Mouse (Mus musculus) heart, embryonic 10.5 days (tissue): ENCODE data around the gene Cgnl1. TPM values are rescaled to one million over a fixed set of nuclear protein-coding genes. Genes with fewer than 3 reads are reported as not detected.

Experiments
- DNase-seq: peaks from one replicate; pipeline ENCODE4 v3.0.0-alpha.2; 2017; ENCODE audit warnings: low spot score
- H3K27ac ChIP-seq: fragments of 300-500 bp; sonication (generic); 2 replicates; pipeline ENCODE4 v1.5.1; 2016; ENCODE audit warnings: mild to moderate bottlenecking
- H3K27me3 ChIP-seq: fragments of 300-500 bp; sonication (generic); 2 replicates; pipeline ENCODE4 v1.6.1; 2016; ENCODE audit warnings: mild to moderate bottlenecking; ENCODE audit not compliant: poor library complexity, insufficient read depth, severe bottlenecking
- H3K36me3 ChIP-seq: fragments of 300-500 bp; sonication (generic); 2 replicates; pipeline ENCODE4 v1.6.1; 2016; ENCODE audit warnings: mild to moderate bottlenecking, moderate library complexity
- H3K4me1 ChIP-seq: fragments of 300-500 bp; sonication (generic); 2 replicates; pipeline ENCODE4 v1.6.1; 2016; ENCODE audit warnings: mild to moderate bottlenecking
- H3K4me3 ChIP-seq: fragments of 300-500 bp; sonication (generic); 2 replicates; pipeline ENCODE4 v1.5.1; 2016; ENCODE audit warnings: mild to moderate bottlenecking, moderate library complexity
- H3K9me3 ChIP-seq: fragments of 300-500 bp; sonication (generic); 2 replicates; pipeline ENCODE4 v1.6.1; 2016; ENCODE audit warnings: mild to moderate bottlenecking, moderate library complexity
- WGBS: fragments of 180-500 bp; shearing (Covaris S2); methylation state at CpG from one replicate; pipeline ENCODE4 v1.1.7; 2016; 5-methylcytosine and 5-hydroxymethylcytosine counted together
- polyA plus RNA-seq: library from polyadenylated mRNA; unstranded; fragments of >200 nt; fragmentation: Nextera tagmentation; extraction: Ambion mirVana; gene quantifications from 2 replicates; pipeline ENCODE4 v1.2.1, GENCODE M21; 2016

The Cgnl1 gene
- polyA plus RNA-seq, 1 experiment from 2014 or later, result 43.1 TPM

DNA sequence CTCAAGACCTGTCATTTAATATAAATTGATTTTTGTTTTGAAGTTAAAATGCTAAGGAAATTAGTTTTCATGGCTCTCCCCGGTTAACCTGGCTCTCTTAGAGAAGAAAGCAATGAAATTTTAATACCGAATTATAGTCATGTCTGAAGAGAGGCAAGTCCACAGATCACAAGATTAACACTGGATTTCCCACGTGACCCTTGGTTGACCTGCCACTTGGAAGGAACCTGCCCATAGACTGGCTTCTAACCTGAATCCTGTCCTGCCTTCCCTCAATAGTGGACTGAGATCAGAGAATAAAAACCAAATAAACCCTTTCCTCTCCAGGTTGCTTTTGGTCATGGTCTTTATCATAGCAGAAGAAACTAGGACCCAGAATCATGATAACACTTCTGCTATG lies 73.3 kb downstream of the Cgnl1 start:
- Histone ChIP-seq H3K4me1 (peaks cover 72% of the 10 kb centered on the region), H3K27ac (no peak overlapping the region), H3K4me3 (no peak overlapping the region), H3K27me3 (no peaks in the 10 kb centered on the region), H3K9me3 (no peaks in the 10 kb centered on the region), H3K36me3 (peaks cover 14% of the 10 kb centered on the region)
- DNase-seq, result no peak
- WGBS, result 86% methylated on average over 3 of the region's 3 CpGs

DNA sequence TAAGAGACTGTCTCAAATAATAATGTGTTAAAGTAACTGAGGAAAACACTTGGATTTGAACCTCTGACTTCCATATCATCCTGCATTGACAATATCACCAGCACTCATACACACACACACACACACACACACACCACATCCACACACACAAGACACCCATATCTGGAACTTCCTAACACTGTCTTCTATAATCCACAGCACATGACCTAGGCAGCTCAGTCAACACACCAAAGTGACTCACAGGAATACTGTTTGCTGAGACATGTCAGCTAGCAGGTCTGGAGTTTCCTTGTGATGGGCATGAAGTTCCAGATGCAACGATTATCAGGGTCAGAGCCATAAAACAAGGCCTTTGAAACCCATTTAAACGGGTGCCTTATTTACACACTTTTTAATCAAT lies 74.2 kb downstream of the Cgnl1 start:
- WGBS, result 71% methylated on average over 2 of the region's 2 CpGs
- Histone ChIP-seq H3K9me3 (no peaks in the 10 kb centered on the region), H3K4me1 (peaks cover 67% of the 10 kb centered on the region), H3K27me3 (no peaks in the 10 kb centered on the region), H3K36me3 (peaks cover 15% of the 10 kb centered on the region), H3K4me3 (no peak overlapping the region), H3K27ac (peak overlapping the region; percentile 77; the same call in 1 of the 2 replicates)
- no peak for DNase-seq

DNA sequence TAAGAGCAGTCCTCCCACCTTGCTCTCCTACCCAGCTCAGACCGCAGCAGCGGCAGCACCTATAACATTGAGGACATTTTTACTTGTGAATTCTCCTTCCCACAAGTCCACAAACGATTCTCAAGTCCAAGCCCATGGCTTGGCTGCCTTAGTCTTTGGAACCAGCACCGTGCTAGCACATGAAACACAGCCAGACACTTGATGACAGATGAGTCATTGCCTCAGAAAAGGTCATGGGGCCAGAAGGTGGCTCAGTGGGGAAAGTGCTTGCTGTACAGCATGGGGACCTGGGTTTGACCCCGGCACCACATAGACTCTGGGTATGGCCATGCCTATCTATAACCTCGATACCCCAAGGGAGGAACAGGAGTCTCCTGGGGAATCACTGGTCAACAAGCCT lies 74.6 kb downstream of the Cgnl1 start:
- WGBS, result 44% methylated on average over 6 of the region's 6 CpGs
- no peak for DNase-seq
- Histone ChIP-seq H3K9me3 (no peaks in the 10 kb centered on the region), H3K27me3 (no peaks in the 10 kb centered on the region), H3K36me3 (peaks cover 15% of the 10 kb centered on the region), H3K4me3 (no peak overlapping the region), H3K27ac (peak overlapping the region; percentile 77; the same call in 1 of the 2 replicates), H3K4me1 (peaks cover 63% of the 10 kb centered on the region)

DNA sequence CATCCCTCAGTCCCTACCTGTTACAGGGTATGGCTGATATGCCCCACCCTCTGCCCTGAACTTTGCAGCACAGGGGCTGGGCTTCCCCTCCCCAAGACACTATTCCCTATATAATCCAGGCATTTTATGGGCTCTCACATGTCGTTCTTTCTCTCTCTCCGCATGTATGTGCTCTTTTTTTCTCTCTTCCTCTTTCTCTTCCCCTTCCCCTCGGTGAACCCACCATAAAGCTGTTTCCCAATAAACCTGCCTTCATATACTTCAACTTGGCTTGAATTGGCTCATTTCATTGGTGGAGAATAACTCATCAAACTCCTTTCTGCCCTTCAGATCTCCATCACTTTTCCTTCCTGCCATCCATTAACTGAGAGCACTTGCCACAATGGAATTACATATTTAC lies 76.3 kb downstream of the Cgnl1 start:
- peak overlapping the region; percentile 77; the same call in 1 of the 2 replicates for H3K27ac ChIP-seq
- H3K27me3 ChIP-seq, result no peaks in the 10 kb centered on the region
- peaks cover 74% of the 10 kb centered on the region for H3K4me1 ChIP-seq
- peaks cover 13% of the 10 kb centered on the region for H3K36me3 ChIP-seq
- 79% methylated on average over 3 of the region's 3 CpGs for WGBS
- DNase-seq, result no peak
- H3K4me3 ChIP-seq, result no peak overlapping the region
- no peaks in the 10 kb centered on the region for H3K9me3 ChIP-seq

DNA sequence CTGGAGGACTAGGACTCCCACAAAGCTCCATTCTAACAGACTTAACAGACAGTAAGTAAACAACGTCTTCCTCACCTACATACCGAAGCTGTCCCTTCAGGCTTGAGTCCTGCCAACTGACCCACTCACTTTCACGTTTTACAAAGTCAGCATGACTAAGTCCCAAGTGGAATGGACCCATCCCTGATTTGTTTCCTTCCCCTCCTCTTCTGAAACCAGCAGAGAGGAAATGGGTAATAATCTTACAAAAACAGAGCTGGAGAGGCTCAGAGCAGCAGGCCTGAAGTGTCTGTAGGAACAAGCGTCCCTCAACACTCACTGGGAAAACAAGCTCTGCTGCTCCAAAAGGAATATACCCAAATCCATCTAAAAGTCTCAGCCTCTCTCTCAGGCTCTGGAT lies 77.2 kb downstream of the Cgnl1 start:
- peak overlapping the region; percentile 59; the same call in 1 of the 2 replicates for H3K27ac ChIP-seq

DNA sequence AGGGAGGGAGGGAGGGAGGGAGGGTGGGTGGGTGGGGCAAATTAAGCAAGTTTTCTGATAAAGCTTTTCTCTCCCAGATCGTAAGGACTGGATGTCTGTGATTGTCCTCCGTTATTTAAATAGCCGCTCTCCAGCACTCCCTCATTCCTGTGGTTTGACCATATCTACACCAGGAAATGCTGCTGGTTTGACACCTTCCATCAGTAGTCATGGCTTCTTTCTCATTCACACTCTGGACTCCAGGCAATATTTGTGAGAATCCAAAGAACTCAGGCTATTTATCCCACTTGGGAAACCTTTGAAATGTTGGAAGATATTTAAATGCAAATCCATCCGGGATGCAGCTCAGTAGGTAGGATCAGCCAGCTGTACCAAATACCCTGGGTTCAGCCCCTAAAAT lies 77.6 kb downstream of the Cgnl1 start:
- H3K27ac ChIP-seq, result peak overlapping the region; percentile 59; the same call in 1 of the 2 replicates
- peaks cover 13% of the 10 kb centered on the region for H3K36me3 ChIP-seq
- no peak for DNase-seq
- WGBS, result 41% methylated on average over 4 of the region's 4 CpGs
- H3K9me3 ChIP-seq, result no peaks in the 10 kb centered on the region
- H3K4me1 ChIP-seq, result peaks cover 80% of the 10 kb centered on the region
- H3K4me3 ChIP-seq, result no peak overlapping the region
- H3K27me3 ChIP-seq, result no peaks in the 10 kb centered on the region

More for the DNA sequence above, 77.2 kb downstream of the Cgnl1 start:
- Histone ChIP-seq H3K27me3 (no peaks in the 10 kb centered on the region), H3K9me3 (no peaks in the 10 kb centered on the region), H3K36me3 (peaks cover 13% of the 10 kb centered on the region), H3K4me3 (no peak overlapping the region), H3K4me1 (peaks cover 81% of the 10 kb centered on the region)
- DNase-seq, result no peak
- WGBS, result 23% methylated on average over 4 of the region's 4 CpGs

DNA sequence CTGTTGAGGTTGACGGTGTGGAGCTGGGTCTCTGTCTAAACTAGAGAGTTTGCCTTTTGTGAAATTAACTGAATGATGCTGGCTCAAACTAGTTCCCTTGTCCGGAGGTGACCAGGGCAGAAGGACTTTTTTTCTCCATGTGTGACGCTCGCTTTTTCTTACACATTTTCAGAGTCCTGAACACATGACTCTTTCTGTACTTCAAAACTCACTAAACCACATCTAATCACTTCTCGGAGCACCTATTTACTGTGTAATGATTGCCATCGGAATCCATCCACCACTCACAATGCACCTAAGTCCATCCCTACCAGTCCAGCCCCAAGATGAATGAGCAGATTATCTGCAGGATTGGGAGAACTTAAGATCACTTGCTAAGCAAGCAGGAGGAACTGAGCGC lies 79.2 kb downstream of the Cgnl1 start:
- H3K4me1 ChIP-seq, result peaks cover 66% of the 10 kb centered on the region
- 89% methylated on average over 7 of the region's 7 CpGs for WGBS

DNA sequence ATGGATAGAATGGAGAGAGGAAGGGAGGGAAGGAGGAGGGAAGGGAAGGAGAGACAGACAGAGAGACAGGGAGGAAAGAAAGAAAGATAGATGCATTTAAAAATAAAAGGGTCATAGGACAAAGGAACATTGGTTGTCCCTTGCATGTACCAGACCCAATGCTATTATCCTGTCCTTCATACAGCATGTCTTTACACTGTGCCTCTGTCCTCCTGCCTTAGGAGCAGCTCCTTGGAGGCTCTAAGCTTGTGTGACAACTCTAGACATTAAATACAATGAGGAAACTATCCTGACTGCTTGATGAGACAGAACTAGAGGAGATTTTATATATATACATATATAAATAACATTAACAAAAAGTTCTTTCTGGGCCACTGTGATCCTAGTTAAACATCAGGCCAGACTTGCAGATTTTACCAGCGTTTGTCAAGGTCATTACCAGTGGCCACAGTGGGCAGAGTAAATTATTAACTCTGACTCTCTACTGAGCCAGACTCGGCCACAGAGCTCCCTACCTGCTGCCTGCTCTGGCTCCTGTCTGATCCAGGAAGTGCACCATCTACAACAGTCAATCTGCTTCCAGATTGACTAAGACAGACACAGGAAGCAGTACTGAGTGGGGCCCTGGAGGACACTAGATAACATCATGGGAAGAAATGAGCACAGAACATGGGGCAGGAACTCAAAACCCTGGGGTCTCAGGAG lies 81.9 kb downstream of the Cgnl1 start:
- Histone ChIP-seq H3K27ac (peak overlapping the region; percentile 37; the same call in 1 of the 2 replicates), H3K9me3 (no peaks in the 10 kb centered on the region), H3K4me3 (no peak overlapping the region), H3K4me1 (peaks cover 45% of the 10 kb centered on the region), H3K36me3 (peaks cover 19% of the 10 kb centered on the region), H3K27me3 (no peaks in the 10 kb centered on the region)
- 71% methylated on average over 2 of the region's 2 CpGs for WGBS
- DNase-seq, result no peak

More for the DNA sequence above, 79.2 kb downstream of the Cgnl1 start:
- H3K27me3 ChIP-seq, result no peaks in the 10 kb centered on the region
- peaks cover 16% of the 10 kb centered on the region for H3K36me3 ChIP-seq
- H3K27ac ChIP-seq, result no peak overlapping the region
- no peak overlapping the region for H3K4me3 ChIP-seq
- H3K9me3 ChIP-seq, result no peaks in the 10 kb centered on the region
- no peak for DNase-seq

DNA sequence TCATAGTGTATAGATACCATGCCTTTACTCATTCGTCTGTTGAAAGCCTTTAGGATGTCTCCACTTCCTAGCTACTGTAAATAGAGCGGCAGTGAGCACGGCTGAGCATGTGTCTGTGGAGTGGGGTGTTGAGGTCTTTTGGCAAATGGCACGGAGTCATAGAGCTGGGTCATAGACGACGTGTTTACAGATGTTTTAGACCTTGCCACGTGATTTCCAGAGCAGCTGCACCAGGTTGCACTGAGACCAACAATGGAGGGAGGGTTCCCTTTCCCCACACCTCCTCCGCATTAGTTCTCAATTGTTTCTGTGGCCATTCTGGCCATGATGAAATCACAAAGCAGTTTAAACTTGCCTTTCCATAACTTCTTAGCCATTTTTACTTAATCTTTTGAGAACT lies 84.9 kb downstream of the Cgnl1 start:
- Histone ChIP-seq H3K4me1 (peaks cover 45% of the 10 kb centered on the region), H3K36me3 (peaks cover 20% of the 10 kb centered on the region), H3K27ac (no peak overlapping the region), H3K9me3 (no peaks in the 10 kb centered on the region), H3K27me3 (no peaks in the 10 kb centered on the region), H3K4me3 (no peak overlapping the region)
- DNase-seq, result no peak
- WGBS, result 81% methylated on average over 8 of the region's 8 CpGs

DNA sequence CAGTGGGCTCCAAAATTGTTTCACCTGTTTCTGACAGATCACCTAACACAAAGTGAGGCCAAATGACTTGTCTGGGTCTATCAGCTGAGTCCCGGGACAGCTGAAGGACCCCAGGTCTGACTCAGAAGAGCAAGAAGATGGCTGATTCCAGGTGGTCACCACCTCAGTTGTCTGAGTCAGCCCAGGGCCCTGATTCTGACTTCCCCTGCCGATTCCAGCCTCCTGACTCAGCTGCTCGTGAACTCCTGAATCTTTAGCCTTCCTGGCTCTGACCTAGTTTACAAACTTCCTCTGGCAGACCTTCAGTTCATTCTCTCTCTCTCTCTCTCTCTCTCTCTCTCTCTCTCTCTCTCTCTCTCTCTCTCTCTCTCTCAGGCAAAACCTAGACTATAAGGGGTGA lies 86.6 kb downstream of the Cgnl1 start:
- Histone ChIP-seq H3K9me3 (no peaks in the 10 kb centered on the region), H3K27me3 (no peaks in the 10 kb centered on the region), H3K4me1 (peaks cover 33% of the 10 kb centered on the region), H3K4me3 (no peak overlapping the region), H3K36me3 (peaks cover 16% of the 10 kb centered on the region), H3K27ac (no peak overlapping the region)
- DNase-seq, result no peak
- WGBS, result 53% methylated on average over 3 of the region's 3 CpGs

DNA sequence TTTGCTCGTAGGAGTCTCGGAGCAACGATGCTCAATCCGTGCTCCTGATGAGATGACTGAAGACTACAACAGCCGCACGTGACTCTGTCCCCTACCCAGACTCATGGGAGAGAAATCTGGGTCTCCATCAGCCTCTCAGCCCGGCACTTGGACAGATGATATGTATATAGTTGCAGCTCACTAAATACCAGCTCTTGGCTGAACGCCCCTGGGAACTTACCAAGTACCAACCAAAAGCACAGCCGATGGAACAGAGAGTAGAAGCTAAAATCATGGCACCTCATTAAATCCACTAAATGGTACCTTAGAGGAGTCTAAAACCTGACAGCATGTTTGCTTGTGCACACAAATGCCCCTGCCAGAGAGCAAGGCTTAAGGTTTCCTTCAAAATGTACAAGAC lies 91.0 kb downstream of the Cgnl1 start:
- WGBS, result 82% methylated on average over 9 of the region's 9 CpGs
- DNase-seq, result no peak
- H3K4me1 ChIP-seq, result peaks cover 65% of the 10 kb centered on the region
- no peaks in the 10 kb centered on the region; the same call in 1 of the 2 replicates for H3K27me3 ChIP-seq
- H3K4me3 ChIP-seq, result no peak overlapping the region
- H3K36me3 ChIP-seq, result peaks cover 30% of the 10 kb centered on the region; the same call in 1 of the 2 replicates
- 0 out of 2 replicates have a peak overlapping the region, but pooled peaks have one; percentile 16 for H3K27ac ChIP-seq
- no peaks in the 10 kb centered on the region for H3K9me3 ChIP-seq

DNA sequence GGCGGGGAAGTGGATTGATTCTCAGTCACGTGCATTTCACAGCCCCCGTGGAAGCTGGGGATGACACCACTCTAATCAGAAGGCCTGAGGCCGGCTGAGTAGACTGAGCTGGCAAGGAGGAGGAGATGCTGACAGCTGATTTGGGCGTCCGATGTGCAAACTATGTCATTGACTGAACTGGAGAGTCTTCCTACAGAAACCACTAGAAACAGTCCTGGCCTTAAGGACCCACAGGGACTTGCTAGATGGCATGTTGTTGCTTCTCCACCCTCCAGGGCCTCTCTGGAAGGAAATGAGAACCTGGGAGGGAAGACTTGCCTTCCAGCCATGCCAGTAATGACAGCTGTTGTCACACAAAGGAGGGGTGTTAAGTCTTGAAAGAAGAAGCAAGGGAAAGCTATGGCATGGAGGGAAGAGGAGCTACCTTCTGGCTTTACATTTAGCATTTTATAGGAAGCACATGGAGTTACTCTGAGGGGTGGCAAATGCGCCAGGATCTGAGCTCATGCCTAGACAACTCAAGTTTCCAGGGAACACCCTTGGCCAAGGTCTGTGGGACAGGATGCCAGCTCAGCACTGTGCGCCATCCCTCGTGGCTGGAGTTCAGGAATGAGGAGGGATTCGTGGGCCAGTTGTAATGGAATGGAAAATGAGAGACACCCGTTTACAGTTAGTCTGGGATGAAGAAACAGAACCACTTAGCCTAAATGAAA lies 92.1 kb downstream of the Cgnl1 start:
- Histone ChIP-seq H3K9me3 (no peaks in the 10 kb centered on the region), H3K4me3 (no peak overlapping the region), H3K27me3 (no peaks in the 10 kb centered on the region; the same call in 1 of the 2 replicates), H3K36me3 (peaks cover 33% of the 10 kb centered on the region; the same call in 1 of the 2 replicates), H3K4me1 (peaks cover 65% of the 10 kb centered on the region), H3K27ac (peak overlapping the region; percentile 63; the same call in 1 of the 2 replicates)
- no peak for DNase-seq
- 58% methylated on average over 11 of the region's 11 CpGs for WGBS
